Mouse (Mus musculus) liver, embryonic 14.5 days (tissue): Measurements from ENCODE around the gene Eme2. TPM values are rescaled to one million over a fixed set of nuclear protein-coding genes. Genes with fewer than 3 reads are reported as not detected.
A peak's percentile ranks its signal among the peaks of the same experiment; 100 is the strongest.

Experiments
- ATAC-seq: fragments of 200-750 bp; cut with Nextera tagmentation; 2 replicates; pipeline ENCODE4 v1.8.0; 2017; ENCODE audit warnings: moderate number of reproducible peaks, mild to moderate bottlenecking, moderate library complexity; ENCODE audit not compliant: insufficient read depth
- DNase-seq, 3 experiments: peaks; one replicate each; pipeline ENCODE4 v3.0.0-alpha.2; 2012 to 2013; ENCODE audit warnings: low read depth in 3 of 3, low spot score in 3 of 3
- H3K27ac ChIP-seq: fragments of 300-500 bp; sonication (generic); 2 replicates; pipeline ENCODE4 v1.5.1; 2014; ENCODE audit warnings: moderate library complexity, mild to moderate bottlenecking, control low read depth, inconsistent platforms
- H3K27me3 ChIP-seq: fragments of 300-500 bp; sonication (generic); 2 replicates; pipeline ENCODE4 v1.6.1; 2014; ENCODE audit warnings: mild to moderate bottlenecking, low read length, moderate library complexity; ENCODE audit not compliant: control insufficient read depth, insufficient read depth
- H3K36me3 ChIP-seq: fragments of 300-500 bp; sonication (generic); replicated peaks from 2 replicates; pipeline ENCODE4 v1.6.1; 2014; ENCODE audit warnings: low read depth; ENCODE audit not compliant: control insufficient read depth, insufficient read depth
- H3K4me1 ChIP-seq, 2 experiments: fragments of 200-500 bp in 1 of 2; fragments of 300-500 bp in 1 of 2; sonication (generic) in 1 of 2; replicated peaks; 2 replicates each; pipeline ENCODE4 v1.6.1; 2012 to 2014; ENCODE audit warnings: antibody characterized with exemption in 1 of 2, inconsistent platforms in 1 of 2, low read length in 1 of 2; ENCODE audit not compliant: control insufficient read depth in 2 of 2, insufficient read depth in 2 of 2
- H3K4me2 ChIP-seq: fragments of 300-500 bp; sonication (generic); 2 replicates; pipeline ENCODE4 v1.6.1; 2014; ENCODE audit warnings: low read depth, mild to moderate bottlenecking, control low read depth, moderate library complexity
- H3K4me3 ChIP-seq, 2 experiments: fragments of 200-500 bp in 1 of 2; fragments of 300-500 bp in 1 of 2; sonication (generic) in 1 of 2; 2 replicates each; pipeline ENCODE4 v1.5.1; 2012 to 2014; ENCODE audit warnings: low read depth in 2 of 2, low read length in 2 of 2, mild to moderate bottlenecking in 2 of 2, control low read depth in 1 of 2, inconsistent platforms in 1 of 2, moderate library complexity in 1 of 2; ENCODE audit not compliant: insufficient read depth in 1 of 2
- H3K9ac ChIP-seq: fragments of 300-500 bp; sonication (generic); replicated peaks from 2 replicates; pipeline ENCODE4 v1.6.1; 2014; ENCODE audit warnings: mild to moderate bottlenecking, control low read depth, moderate library complexity
- H3K9me3 ChIP-seq: fragments of 300-500 bp; sonication (generic); 2 replicates; pipeline ENCODE4 v1.6.1; 2016; ENCODE audit warnings: low read length, mixed read lengths; ENCODE audit not compliant: control insufficient read depth
- CTCF ChIP-seq: IDR thresholded peaks from 2 replicates; pipeline ENCODE4 v1.5.1; 2016; ENCODE audit warnings: antibody characterized with exemption, low read depth, control low read depth
- EP300 ChIP-seq: IDR thresholded peaks from 2 replicates; pipeline ENCODE4 v1.6.1; 2016; ENCODE audit warnings: antibody characterized with exemption, low read depth
- WGBS: fragments of 180-500 bp; shearing (Covaris S2); extraction: QIAGEN DNeasy Blood & Tissue Kit; methylation state at CpG from one replicate; pipeline ENCODE4 v1.1.7; 2014; ENCODE audit not compliant: insufficient replicate concordance; 5-methylcytosine and 5-hydroxymethylcytosine counted together
- polyA plus RNA-seq, 2 experiments: library from polyadenylated mRNA; depleted of rRNA in 1 of 2; stranded (reverse) in 1 of 2; unstranded in 1 of 2; fragments of >200 nt; fragmentation: Nextera tagmentation in 1 of 2; extraction: Ambion mirVana in 1 of 2; gene quantifications; 2 replicates each; pipeline versions ENCODE4 v1.2.1 to v1.2.3; 2012 to 2014

The Eme2 gene
- polyA plus RNA-seq, 2 experiments, result 7.4 to 9.4 TPM

GRCm38 (mm10) chr17:24844525-24844924 lies 50.4 kb downstream of the Eme2 start:
- H3K36me3 ChIP-seq, result no peaks in the 10 kb centered on the region; the same call in 1 of the 2 replicates
- H3K4me3 ChIP-seq, result no peak overlapping the region
- H3K27ac ChIP-seq, result no peak overlapping the region
- H3K4me1 ChIP-seq, result peaks cover 9 to 11% of the 10 kb centered on the region in 2 experiments
- ATAC-seq (no peak), DNase-seq (no peak)
- TF ChIP-seq EP300, result no peak
- TF ChIP-seq CTCF, result no peak
- no peaks in the 10 kb centered on the region; the same call in 1 of the 2 replicates for H3K27me3 ChIP-seq
- no peaks in the 10 kb centered on the region for H3K9me3 ChIP-seq
- no peak overlapping the region for H3K4me2 ChIP-seq
- WGBS, result 57% methylated on average over 9 of the region's 9 CpGs
- no peak overlapping the region for H3K9ac ChIP-seq

- Histone ChIP-seq H3K36me3 (no peaks in the 10 kb centered on the region; the same call in 1 of the 2 replicates), H3K9ac (no peak overlapping the region; the same call in 1 of the 2 replicates), H3K9me3 (no peaks in the 10 kb centered on the region), H3K4me3 (no peak overlapping the region), H3K4me2 (no peak overlapping the region), H3K27me3 (no peaks in the 10 kb centered on the region; the same call in 1 of the 2 replicates), H3K4me1 (peaks cover 7 to 8% of the 10 kb centered on the region in 2 experiments), H3K27ac (no peak overlapping the region)
- peak; percentile 75 for TF ChIP-seq CTCF
- no peak for TF ChIP-seq EP300
- DNase-seq (no peak), ATAC-seq (peak; percentile 53; the same call in 1 of the 2 replicates)
- 46% methylated on average over 2 of the region's 2 CpGs for WGBS
Observed at GRCm38 (mm10) chr17:24842631-24843030, 52.3 kb downstream of the Eme2 start.

- no peaks in the 10 kb centered on the region for H3K9me3 ChIP-seq
- no peaks in the 10 kb centered on the region for H3K36me3 ChIP-seq
- H3K4me3 ChIP-seq, result no peak overlapping the region
- H3K9ac ChIP-seq, result no peak overlapping the region
- no peaks in the 10 kb centered on the region; the same call in 1 of the 2 replicates for H3K27me3 ChIP-seq
- no peak for DNase-seq
- no peak for ATAC-seq
- 53% methylated on average over 4 of the region's 4 CpGs for WGBS
- no peak overlapping the region for H3K27ac ChIP-seq
- H3K4me2 ChIP-seq, result no peak overlapping the region
- no peaks in the 10 kb centered on the region for H3K4me1 ChIP-seq
- no peak for TF ChIP-seq EP300
- TF ChIP-seq CTCF, result peak; percentile 90
Observed at GRCm38 (mm10) chr17:24841133-24841532, 53.8 kb downstream of the Eme2 start.

- no peak for DNase-seq
- no peak overlapping the region for H3K4me3 ChIP-seq
- no peaks in the 10 kb centered on the region for H3K36me3 ChIP-seq
- no peak overlapping the region for H3K4me2 ChIP-seq
- no peaks in the 10 kb centered on the region; the same call in 1 of the 2 replicates for H3K27me3 ChIP-seq
- H3K4me1 ChIP-seq, result no peaks in the 10 kb centered on the region
- no peak overlapping the region for H3K27ac ChIP-seq
- no peak overlapping the region for H3K9ac ChIP-seq
- no peak for TF ChIP-seq CTCF
- TF ChIP-seq EP300, result no peak
- 36% methylated on average over 5 of the region's 5 CpGs for WGBS
- ATAC-seq, result no peak
- H3K9me3 ChIP-seq, result no peaks in the 10 kb centered on the region
Observed at GRCm38 (mm10) chr17:24840341-24840740, 54.5 kb downstream of the Eme2 start.

GRCm38 (mm10) chr17:24839842-24840241 lies 55.0 kb downstream of the Eme2 start, which contains the start of gene Hagh:
Gene Hagh, plus strand, starts transcription at chr17:24840143.
- H3K4me3 ChIP-seq, result no peak within 1 kb of the TSS
- no peak within 1 kb of the TSS for H3K4me2 ChIP-seq
- no peaks in the 10 kb centered on the region for H3K4me1 ChIP-seq
- H3K9me3 ChIP-seq, result no peaks in the 10 kb centered on the region
- ATAC-seq (no peak), DNase-seq (no peak)
- no peak for TF ChIP-seq CTCF
- TF ChIP-seq EP300, result no peak
- H3K9ac ChIP-seq, result no peak within 1 kb of the TSS
- H3K27ac ChIP-seq, result no peak within 1 kb of the TSS
- WGBS, result 66% methylated on average over 8 of the region's 8 CpGs
- H3K36me3 ChIP-seq, result no peaks in the 10 kb centered on the region
- H3K27me3 ChIP-seq, result no peaks in the 10 kb centered on the region; the same call in 1 of the 2 replicates

Other genes with a start within 250 kb of the Eme2 start
- gene Slc9a3r2, start 244.8 kb downstream of the Eme2 start, polyA plus RNA-seq (2012; rRNA removed), result 5.5 and 5.7 TPM in 2 replicates
- 8.1 and 9.9 TPM in 2 replicates for gene Slc9a3r2, start 244.8 kb downstream of the Eme2 start, polyA plus RNA-seq (2014; fragmentation: Nextera tagmentation; extraction: Ambion mirVana)
- 0.27 TPM in 1 of 2 replicates, not detected in the other for gene Npw, start 236.6 kb downstream of the Eme2 start, polyA plus RNA-seq (2012; rRNA removed)
- 0.29 TPM in 1 of 2 replicates, not detected in the other for gene Npw, start 236.6 kb downstream of the Eme2 start, polyA plus RNA-seq (2014; fragmentation: Nextera tagmentation; extraction: Ambion mirVana)
- gene Zfp598, start 225.4 kb downstream of the Eme2 start, polyA plus RNA-seq (2012; rRNA removed), result 21.3 and 23.8 TPM in 2 replicates
- gene Zfp598, start 225.4 kb downstream of the Eme2 start, polyA plus RNA-seq (2014; fragmentation: Nextera tagmentation; extraction: Ambion mirVana), result 10.7 and 14.5 TPM in 2 replicates
- 0.06 and 0.14 TPM in 2 replicates for gene Syngr3, start 205.1 kb downstream of the Eme2 start, polyA plus RNA-seq (2012; rRNA removed)
- gene Syngr3, start 205.1 kb downstream of the Eme2 start, polyA plus RNA-seq (2014; fragmentation: Nextera tagmentation; extraction: Ambion mirVana), result 0.08 TPM in 1 of 2 replicates, not detected in the other
- gene Gfer, start 198.9 kb downstream of the Eme2 start, polyA plus RNA-seq (2012; rRNA removed), result 13.9 and 19.5 TPM in 2 replicates
- 30.2 and 32.3 TPM in 2 replicates for gene Gfer, start 198.9 kb downstream of the Eme2 start, polyA plus RNA-seq (2014; fragmentation: Nextera tagmentation; extraction: Ambion mirVana)
- gene Noxo1, start 198.9 kb downstream of the Eme2 start, polyA plus RNA-seq (2012; rRNA removed), result 0.87 and 0.97 TPM in 2 replicates
- 0.25 and 0.30 TPM in 2 replicates for gene Noxo1, start 198.9 kb downstream of the Eme2 start, polyA plus RNA-seq (2014; fragmentation: Nextera tagmentation; extraction: Ambion mirVana)
- gene Tbl3, start 187.4 kb downstream of the Eme2 start, polyA plus RNA-seq (2012; rRNA removed), result 20.5 and 26.8 TPM in 2 replicates
- 31.3 and 33.4 TPM in 2 replicates for gene Tbl3, start 187.4 kb downstream of the Eme2 start, polyA plus RNA-seq (2014; fragmentation: Nextera tagmentation; extraction: Ambion mirVana)
- gene Rnf151, start 177.0 kb downstream of the Eme2 start, polyA plus RNA-seq (2012; rRNA removed), result 0.11 and 0.29 TPM in 2 replicates
- gene Rnf151, start 177.0 kb downstream of the Eme2 start, polyA plus RNA-seq (2014; fragmentation: Nextera tagmentation; extraction: Ambion mirVana), result not detected in 2 replicates
- gene Rps2, start 177.0 kb downstream of the Eme2 start, polyA plus RNA-seq (2012; rRNA removed), result 2,096 and 2,246 TPM in 2 replicates
- 1,219 and 1,250 TPM in 2 replicates for gene Rps2, start 177.0 kb downstream of the Eme2 start, polyA plus RNA-seq (2014; fragmentation: Nextera tagmentation; extraction: Ambion mirVana)
- 84.0 and 162 TPM in 2 replicates for gene Ndufb10, start 170.6 kb downstream of the Eme2 start, polyA plus RNA-seq (2012; rRNA removed)
- 207 and 216 TPM in 2 replicates for gene Ndufb10, start 170.6 kb downstream of the Eme2 start, polyA plus RNA-seq (2014; fragmentation: Nextera tagmentation; extraction: Ambion mirVana)
- gene Rpl3l, start 167.3 kb downstream of the Eme2 start, polyA plus RNA-seq (2012; rRNA removed), result 0.03 TPM in 1 of 2 replicates, not detected in the other
- gene Rpl3l, start 167.3 kb downstream of the Eme2 start, polyA plus RNA-seq (2014; fragmentation: Nextera tagmentation; extraction: Ambion mirVana), result not detected in 2 replicates
- 18.3 and 25.4 TPM in 2 replicates for gene Msrb1, start 158.4 kb downstream of the Eme2 start, polyA plus RNA-seq (2012; rRNA removed)
- 28.8 and 28.9 TPM in 2 replicates for gene Msrb1, start 158.4 kb downstream of the Eme2 start, polyA plus RNA-seq (2014; fragmentation: Nextera tagmentation; extraction: Ambion mirVana)
- gene Hs3st6, start 142.1 kb downstream of the Eme2 start, polyA plus RNA-seq (2012; rRNA removed), result 0.03 and 0.06 TPM in 2 replicates
- gene Hs3st6, start 142.1 kb downstream of the Eme2 start, polyA plus RNA-seq (2014; fragmentation: Nextera tagmentation; extraction: Ambion mirVana), result not detected in 2 replicates
- 0.50 and 0.65 TPM in 2 replicates for gene Meiob, start 90.8 kb downstream of the Eme2 start, polyA plus RNA-seq (2012; rRNA removed)
- 0.90 and 1.2 TPM in 2 replicates for gene Meiob, start 90.8 kb downstream of the Eme2 start, polyA plus RNA-seq (2014; fragmentation: Nextera tagmentation; extraction: Ambion mirVana)
- gene Hagh, start 54.9 kb downstream of the Eme2 start, polyA plus RNA-seq (2012; rRNA removed), result 49.8 and 65.9 TPM in 2 replicates
- gene Hagh, start 54.9 kb downstream of the Eme2 start, polyA plus RNA-seq (2014; fragmentation: Nextera tagmentation; extraction: Ambion mirVana), result 109 and 120 TPM in 2 replicates
- gene Fahd1, start 44.7 kb downstream of the Eme2 start, polyA plus RNA-seq (2012; rRNA removed), result 18.6 and 24.0 TPM in 2 replicates
- gene Fahd1, start 44.7 kb downstream of the Eme2 start, polyA plus RNA-seq (2014; fragmentation: Nextera tagmentation; extraction: Ambion mirVana), result 37.2 and 40.1 TPM in 2 replicates
- gene Igfals, start 29.1 kb downstream of the Eme2 start, polyA plus RNA-seq (2012; rRNA removed), result 3.4 and 4.3 TPM in 2 replicates
- gene Igfals, start 29.1 kb downstream of the Eme2 start, polyA plus RNA-seq (2014; fragmentation: Nextera tagmentation; extraction: Ambion mirVana), result 4.7 and 6.3 TPM in 2 replicates
- gene Nubp2, start 8.7 kb downstream of the Eme2 start, polyA plus RNA-seq (2012; rRNA removed), result 30.8 and 33.1 TPM in 2 replicates
- 76.7 and 80.1 TPM in 2 replicates for gene Nubp2, start 8.7 kb downstream of the Eme2 start, polyA plus RNA-seq (2014; fragmentation: Nextera tagmentation; extraction: Ambion mirVana)
- 26.3 and 28.4 TPM in 2 replicates for gene Spsb3, start 8.4 kb downstream of the Eme2 start, polyA plus RNA-seq (2012; rRNA removed)
- gene Spsb3, start 8.4 kb downstream of the Eme2 start, polyA plus RNA-seq (2014; fragmentation: Nextera tagmentation; extraction: Ambion mirVana), result 37.5 and 40.2 TPM in 2 replicates
- 48.0 and 49.2 TPM in 2 replicates for gene Mrps34, start within 50 bp of the Eme2 start, polyA plus RNA-seq (2012; rRNA removed)
- 43.5 and 49.9 TPM in 2 replicates for gene Mrps34, start within 50 bp of the Eme2 start, polyA plus RNA-seq (2014; fragmentation: Nextera tagmentation; extraction: Ambion mirVana)
- gene Nme3, start 1.4 kb upstream of the Eme2 start, polyA plus RNA-seq (2012; rRNA removed), result 55.7 and 65.6 TPM in 2 replicates
- 79.2 and 83.7 TPM in 2 replicates for gene Nme3, start 1.4 kb upstream of the Eme2 start, polyA plus RNA-seq (2014; fragmentation: Nextera tagmentation; extraction: Ambion mirVana)
- 30.6 and 34.3 TPM in 2 replicates for gene Mapk8ip3, start 41.9 kb upstream of the Eme2 start, polyA plus RNA-seq (2012; rRNA removed)
- 7.2 and 8.0 TPM in 2 replicates for gene Mapk8ip3, start 41.9 kb upstream of the Eme2 start, polyA plus RNA-seq (2014; fragmentation: Nextera tagmentation; extraction: Ambion mirVana)
- gene Jpt2, start 65.6 kb upstream of the Eme2 start, polyA plus RNA-seq (2012; rRNA removed), result 18.9 and 24.3 TPM in 2 replicates
- 31.6 and 34.3 TPM in 2 replicates for gene Jpt2, start 65.6 kb upstream of the Eme2 start, polyA plus RNA-seq (2014; fragmentation: Nextera tagmentation; extraction: Ambion mirVana)
- 7.8 and 7.9 TPM in 2 replicates for gene Cramp1l, start 120.7 kb upstream of the Eme2 start, polyA plus RNA-seq (2012; rRNA removed)
- 3.2 and 3.9 TPM in 2 replicates for gene Cramp1l, start 120.7 kb upstream of the Eme2 start, polyA plus RNA-seq (2014; fragmentation: Nextera tagmentation; extraction: Ambion mirVana)
- 51.8 and 61.2 TPM in 2 replicates for gene Ift140, start 121.0 kb upstream of the Eme2 start, polyA plus RNA-seq (2012; rRNA removed)
- 115 and 124 TPM in 2 replicates for gene Ift140, start 121.0 kb upstream of the Eme2 start, polyA plus RNA-seq (2014; fragmentation: Nextera tagmentation; extraction: Ambion mirVana)
- 3.0 and 3.1 TPM in 2 replicates for gene Tmem204, start 188.5 kb upstream of the Eme2 start, polyA plus RNA-seq (2012; rRNA removed)
- 4.3 TPM in 2 replicates for gene Tmem204, start 188.5 kb upstream of the Eme2 start, polyA plus RNA-seq (2014; fragmentation: Nextera tagmentation; extraction: Ambion mirVana)
- 8.0 and 8.7 TPM in 2 replicates for gene Telo2, start 220.9 kb upstream of the Eme2 start, polyA plus RNA-seq (2012; rRNA removed)
- 11.0 and 12.1 TPM in 2 replicates for gene Telo2, start 220.9 kb upstream of the Eme2 start, polyA plus RNA-seq (2014; fragmentation: Nextera tagmentation; extraction: Ambion mirVana)
- gene Ptx4, start 225.7 kb upstream of the Eme2 start, polyA plus RNA-seq (2012; rRNA removed), result not detected in 2 replicates
- gene Ptx4, start 225.7 kb upstream of the Eme2 start, polyA plus RNA-seq (2014; fragmentation: Nextera tagmentation; extraction: Ambion mirVana), result not detected in 2 replicates
- 7.1 and 7.9 TPM in 2 replicates for gene Clcn7, start 238.3 kb upstream of the Eme2 start, polyA plus RNA-seq (2012; rRNA removed)
- 8.7 and 8.8 TPM in 2 replicates for gene Clcn7, start 238.3 kb upstream of the Eme2 start, polyA plus RNA-seq (2014; fragmentation: Nextera tagmentation; extraction: Ambion mirVana)